Mouse (Mus musculus) kidney, postnatal 25 days (tissue): Measurements from ENCODE around the gene Gan.

ENCODE experiments used
- DNase-seq, 2 experiments: peaks; one replicate each; pipeline ENCODE4 v3.0.0; 2021; ENCODE audit warnings: mixed read lengths in 2 of 2

Gene Gan

GRCm38 (mm10) chr8:117256292-117256938 is 98.5 kb downstream of the Gan start:
- DNase-seq: peak; percentile 95 to 98

GRCm38 (mm10) chr8:117257029-117257820 is 99.3 kb downstream of the Gan start, which contains the start of gene Cmip:
Gene Cmip (plus strand): TSS chr8:117257064.
- DNase-seq: peak; percentile 46 to 69

- peak; percentile 52 to 70 for DNase-seq
These were observed 100.1 kb downstream of the Gan start for GRCm38 (mm10) chr8:117257821-117258575.

- peak in 1 of 2 experiments; percentile 60 for DNase-seq
These were observed 100.7 kb downstream of the Gan start for GRCm38 (mm10) chr8:117258576-117259040.

- DNase-seq: peak; percentile 71 to 87
These were observed 101.6 kb downstream of the Gan start for GRCm38 (mm10) chr8:117259431-117260001.

GRCm38 (mm10) chr8:117260234-117260929 is 102.4 kb downstream of the Gan start:
- DNase-seq: peak; percentile 82 to 92

GRCm38 (mm10) chr8:117260930-117261475 is 103.1 kb downstream of the Gan start:
- DNase-seq: no peak

- peak in 1 of 2 experiments; percentile 55 for DNase-seq
These were observed 103.8 kb downstream of the Gan start for GRCm38 (mm10) chr8:117261702-117262101.

GRCm38 (mm10) chr8:117262685-117263084 is 104.8 kb downstream of the Gan start:
- DNase-seq: no peak

- no peak for DNase-seq
These were observed 105.5 kb downstream of the Gan start for GRCm38 (mm10) chr8:117263442-117263841.

- DNase-seq: peak in 1 of 2 experiments; percentile 53
These were observed 107.1 kb downstream of the Gan start for GRCm38 (mm10) chr8:117265079-117265478.
